Mouse (Mus musculus) MEL (cell line): ENCODE measurements at regions not wholly inside any gene's neighbourhood (a gene's known extent, or its start where the extent isn't known, plus 50 kb on each side); places are given as distances from the start of the nearest gene placed in this dataset.

Experiments used
- DNase-seq: peaks from one replicate; pipeline ENCODE4 v3.0.0; 2011; ENCODE audit warnings: low read depth, low spot score
- H3K27ac ChIP-seq: 2 replicates; pipeline ENCODE4 v1.5.1; 2012; ENCODE audit warnings: low read depth, mild to moderate bottlenecking, control low read depth, low read length, moderate library complexity; ENCODE audit not compliant: control insufficient read depth
- H3K27me3 ChIP-seq, 2 experiments: fragments of 150-350 bp in 1 of 2; sonication (generic) in 1 of 2; 2 replicates each; pipeline ENCODE4 v1.6.1; 2012; ENCODE audit warnings: low read length in 2 of 2, mild to moderate bottlenecking in 2 of 2, improper control_type of control experiment in 1 of 2, moderate library complexity in 1 of 2; ENCODE audit not compliant: insufficient read depth in 2 of 2, control insufficient read depth in 1 of 2
- H3K36me3 ChIP-seq, 2 experiments: 2 replicates each; pipeline ENCODE4 v1.6.1; 2012 to 2014; ENCODE audit warnings: low read length in 2 of 2, improper control_type of control experiment in 1 of 2, inconsistent platforms in 1 of 2, mild to moderate bottlenecking in 1 of 2; ENCODE audit not compliant: insufficient read depth in 2 of 2, control insufficient read depth in 1 of 2
- H3K4me1 ChIP-seq, 2 experiments: fragments of 150-350 bp in 1 of 2; sonication (generic) in 1 of 2; 2 replicates each; pipeline ENCODE4 v1.6.1; 2012; ENCODE audit warnings: low read length in 2 of 2, improper control_type of control experiment in 1 of 2, mild to moderate bottlenecking in 1 of 2; ENCODE audit not compliant: insufficient read depth in 2 of 2, control insufficient read depth in 1 of 2
- H3K4me3 ChIP-seq, 2 experiments: fragments of 150-350 bp in 1 of 2; sonication (generic) in 1 of 2; 2 replicates each; pipeline ENCODE4 v1.5.1; 2012; ENCODE audit warnings: low read depth in 2 of 2, low read length in 2 of 2, mild to moderate bottlenecking in 2 of 2, moderate library complexity in 2 of 2, control low read depth in 1 of 2, improper control_type of control experiment in 1 of 2; ENCODE audit not compliant: control insufficient read depth in 1 of 2, insufficient read depth in 1 of 2
- H3K79me2 ChIP-seq: 2 replicates; pipeline ENCODE4 v1.6.1; 2012; ENCODE audit warnings: mild to moderate bottlenecking, low read length, moderate library complexity; ENCODE audit not compliant: control insufficient read depth, poor library complexity, insufficient read depth
- H3K9ac ChIP-seq: 2 replicates; pipeline ENCODE4 v1.6.1; 2012; ENCODE audit warnings: low read depth, mild to moderate bottlenecking, control low read depth, low read length, moderate library complexity; ENCODE audit not compliant: control insufficient read depth, poor library complexity, severe bottlenecking
- H3K9me3 ChIP-seq: fragments of 150-350 bp; sonication (generic); replicated peaks from 2 replicates; pipeline ENCODE4 v1.6.1; 2012; ENCODE audit warnings: mild to moderate bottlenecking, low read length, improper control_type of control experiment, moderate library complexity; ENCODE audit not compliant: insufficient read depth
- CHD1 ChIP-seq: IDR thresholded peaks from 2 replicates; pipeline ENCODE4 v1.6.1; 2012; ENCODE audit warnings: low read depth, mild to moderate bottlenecking, inconsistent platforms, low read length, improper control_type of control experiment
- CHD2 ChIP-seq: IDR thresholded peaks from 2 replicates; pipeline ENCODE4 v1.6.1; 2011; ENCODE audit warnings: low read length, improper control_type of control experiment
- E2F4 ChIP-seq: IDR thresholded peaks from 2 replicates; pipeline ENCODE4 v1.6.1; 2011; ENCODE audit warnings: low read depth, low read length, improper control_type of control experiment, borderline replicate concordance
- ELF1 ChIP-seq: IDR thresholded peaks from 2 replicates; pipeline ENCODE4 v1.6.1; 2014; ENCODE audit warnings: low read depth, mild to moderate bottlenecking, inconsistent platforms, low read length, improper control_type of control experiment, moderate library complexity
- EP300 ChIP-seq, 2 experiments: IDR thresholded peaks; 2 replicates each; pipeline ENCODE4 v1.6.1; 2011; ENCODE audit warnings: improper control_type of control experiment in 2 of 2, low read length in 2 of 2, low read depth in 1 of 2, mild to moderate bottlenecking in 1 of 2
- GATA1 ChIP-seq: IDR thresholded peaks from 2 replicates; pipeline ENCODE4 v1.6.1; 2011; ENCODE audit warnings: low read depth, low read length, improper control_type of control experiment
- HCFC1 ChIP-seq: IDR thresholded peaks from 2 replicates; pipeline ENCODE4 v1.6.1; 2012; ENCODE audit warnings: low read depth, mild to moderate bottlenecking, inconsistent platforms, low read length, improper control_type of control experiment, moderate library complexity
- JUND ChIP-seq: IDR thresholded peaks from 2 replicates; pipeline ENCODE4 v1.6.1; 2011; ENCODE audit warnings: low read depth, mild to moderate bottlenecking, improper control_type of control experiment, low read length
- MAFK ChIP-seq: IDR thresholded peaks from 2 replicates; pipeline ENCODE4 v1.6.1; 2011; ENCODE audit warnings: low read depth, mild to moderate bottlenecking, low read length, improper control_type of control experiment, borderline replicate concordance
- MAX ChIP-seq: IDR thresholded peaks from 2 replicates; pipeline ENCODE4 v1.6.1; 2011; ENCODE audit warnings: low read length, improper control_type of control experiment
- MYC ChIP-seq: IDR thresholded peaks from 2 replicates; pipeline ENCODE4 v1.6.1; 2011; ENCODE audit warnings: low read depth, mild to moderate bottlenecking, low read length, improper control_type of control experiment, moderate library complexity
- NRF1 ChIP-seq: IDR thresholded peaks from 2 replicates; pipeline ENCODE4 v1.6.1; 2014; ENCODE audit warnings: low read depth, mild to moderate bottlenecking, inconsistent platforms, low read length, improper control_type of control experiment, moderate library complexity; ENCODE audit not compliant: poor library complexity, insufficient read depth, severe bottlenecking
- POLR2A ChIP-seq, 2 experiments: IDR thresholded peaks; 2 replicates each; pipeline ENCODE4 v1.6.1; 2011 to 2012; ENCODE audit warnings: low read length in 2 of 2, mild to moderate bottlenecking in 2 of 2, control low read depth in 1 of 2, improper control_type of control experiment in 1 of 2, low read depth in 1 of 2, moderate library complexity in 1 of 2; ENCODE audit not compliant: control insufficient read depth in 1 of 2, insufficient read depth in 1 of 2, poor library complexity in 1 of 2
- POLR2AphosphoS2 ChIP-seq: IDR thresholded peaks from 2 replicates; pipeline ENCODE4 v1.6.1; 2011; ENCODE audit warnings: low read length, improper control_type of control experiment
- SIN3A ChIP-seq: IDR thresholded peaks from 2 replicates; pipeline ENCODE4 v1.6.1; 2012; ENCODE audit warnings: low read length, improper control_type of control experiment, inconsistent platforms
- TCF12 ChIP-seq: IDR thresholded peaks from 2 replicates; pipeline ENCODE4 v1.6.1; 2014; ENCODE audit warnings: low read depth, mild to moderate bottlenecking, inconsistent platforms, low read length, improper control_type of control experiment, moderate library complexity
- USF2 ChIP-seq, 2 experiments: IDR thresholded peaks; 2 replicates each; pipeline ENCODE4 v1.6.1; 2011 to 2012; ENCODE audit warnings: improper control_type of control experiment in 2 of 2, low read length in 2 of 2, borderline replicate concordance in 1 of 2, inconsistent platforms in 1 of 2, low read depth in 1 of 2, mild to moderate bottlenecking in 1 of 2; ENCODE audit not compliant: insufficient read depth in 1 of 2
- ZC3H11A ChIP-seq: IDR thresholded peaks from 2 replicates; pipeline ENCODE4 v1.6.1; 2012; ENCODE audit warnings: low read depth, mild to moderate bottlenecking, inconsistent platforms, low read length, improper control_type of control experiment
- ZKSCAN1 ChIP-seq: IDR thresholded peaks from 2 replicates; pipeline ENCODE4 v1.6.1; 2012; ENCODE audit warnings: low read depth, mild to moderate bottlenecking, inconsistent platforms, low read length, improper control_type of control experiment, moderate library complexity
- ZMIZ1 ChIP-seq: IDR thresholded peaks from 2 replicates; pipeline ENCODE4 v1.6.1; 2012; ENCODE audit warnings: low read depth, mild to moderate bottlenecking, inconsistent platforms, low read length, improper control_type of control experiment, moderate library complexity
- ZNF384 ChIP-seq: IDR thresholded peaks from 2 replicates; pipeline ENCODE4 v1.6.1; 2012; ENCODE audit warnings: low read depth, mild to moderate bottlenecking, inconsistent platforms, low read length, improper control_type of control experiment

DNA sequence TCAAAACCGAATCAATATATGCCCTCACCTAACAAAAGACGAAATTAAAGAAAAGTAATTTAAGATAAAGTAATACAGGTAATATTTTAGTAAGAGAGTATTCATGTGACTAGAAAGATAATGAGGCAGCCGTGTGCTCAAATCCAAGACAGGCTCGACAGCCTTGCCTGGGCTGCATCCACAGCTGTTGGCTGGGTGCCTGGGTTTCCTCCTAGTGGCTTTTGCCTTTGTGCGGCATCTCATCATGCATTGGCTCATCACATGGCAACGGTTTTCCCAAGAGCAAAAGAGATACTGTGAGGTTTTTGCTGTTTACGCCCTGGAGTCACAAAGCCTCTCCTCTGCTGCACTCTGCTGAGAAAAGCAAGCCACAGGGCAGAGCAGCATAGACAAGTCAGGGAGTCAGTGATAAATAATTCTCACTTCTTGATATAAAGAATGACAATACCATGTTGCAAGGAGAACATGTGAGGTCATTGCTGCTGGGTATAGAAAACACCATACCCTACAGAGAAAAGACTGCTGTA is 103.1 kb upstream of the Bod1l start:
- Histone ChIP-seq H3K9ac (no peak overlapping the region), H3K27me3 (no peaks in the 10 kb centered on the region), H3K4me3 (no peak overlapping the region), H3K27ac (no peak overlapping the region), H3K9me3 (no peaks in the 10 kb centered on the region), H3K4me1 (no peaks in the 10 kb centered on the region), H3K36me3 (no peaks in the 10 kb centered on the region), H3K79me2 (no peaks in the 10 kb centered on the region)
- TF ChIP-seq ZMIZ1, result no peak
- no peak for TF ChIP-seq USF2 (IDR thresholded peaks at IDR 0.05; ENCODE audit: borderline replicate concordance in 1 of 2, insufficient read depth in 1 of 2, low read depth in 1 of 2, low read length in 2 of 2)
- TF ChIP-seq ZC3H11A, result no peak
- TF ChIP-seq SIN3A, result no peak
- TF ChIP-seq E2F4, result no peak
- no peak for TF ChIP-seq TCF12
- TF ChIP-seq ZNF384, result no peak
- TF ChIP-seq POLR2A (IDR thresholded peaks at IDR 0.05; ENCODE audit: control insufficient read depth in 1 of 2, insufficient read depth in 1 of 2, low read depth in 1 of 2, low read length in 2 of 2, poor library complexity in 1 of 2), result no peak
- TF ChIP-seq NRF1, result no peak
- no peak for TF ChIP-seq JUND
- DNase-seq, result no peak

- H3K4me3 ChIP-seq, result no peak overlapping the region
- no peaks in the 10 kb centered on the region for H3K27me3 ChIP-seq
- no peak for DNase-seq
- no peak overlapping the region for H3K27ac ChIP-seq
- no peaks in the 10 kb centered on the region for H3K9me3 ChIP-seq
- H3K9ac ChIP-seq, result no peak overlapping the region
- TF ChIP-seq SIN3A (no peak), MAFK (no peak), HCFC1 (no peak), ZKSCAN1 (no peak), POLR2AphosphoS2 (no peak), MYC (no peak)
- H3K36me3 ChIP-seq, result no peaks in the 10 kb centered on the region
- no peaks in the 10 kb centered on the region for H3K4me1 ChIP-seq
- no peaks in the 10 kb centered on the region for H3K79me2 ChIP-seq
These were observed 99.3 kb upstream of the Bod1l start for GRCm38 (mm10) chr5:41943399-41943798.

GRCm38 (mm10) chr5:41942131-41942530 is 98.0 kb upstream of the Bod1l start:
- H3K27me3 ChIP-seq, result no peaks in the 10 kb centered on the region
- no peaks in the 10 kb centered on the region for H3K4me1 ChIP-seq
- no peak overlapping the region for H3K4me3 ChIP-seq
- DNase-seq, result no peak
- no peaks in the 10 kb centered on the region for H3K9me3 ChIP-seq
- H3K27ac ChIP-seq, result no peak overlapping the region
- H3K36me3 ChIP-seq, result no peaks in the 10 kb centered on the region
- no peaks in the 10 kb centered on the region for H3K79me2 ChIP-seq
- no peak overlapping the region for H3K9ac ChIP-seq
- TF ChIP-seq ELF1, result no peak
- no peak for TF ChIP-seq GATA1
- no peak for TF ChIP-seq CHD2
- no peak for TF ChIP-seq ZKSCAN1
- TF ChIP-seq MAX, result no peak
- TF ChIP-seq CHD1, result no peak
- no peak for TF ChIP-seq EP300 (IDR thresholded peaks at IDR 0.05; ENCODE audit: low read depth in 1 of 2, low read length in 2 of 2)
- TF ChIP-seq POLR2AphosphoS2, result no peak
